Mouse (Mus musculus) MEL (cell line): ENCODE data around the gene Gsap.

Experiments used
- CTCF ChIP-seq, 3 experiments: IDR thresholded peaks in 2 of 3; conservative IDR thresholded peaks in 1 of 3; 2 replicates each; pipeline ENCODE4 v1.5.1; 2011 to 2012; ENCODE audit warnings: low read length in 3 of 3, low read depth in 2 of 3, mild to moderate bottlenecking in 2 of 3, improper control_type of control experiment in 1 of 3, inconsistent platforms in 1 of 3, mixed read lengths in 1 of 3, moderate library complexity in 1 of 3; ENCODE audit not compliant: control insufficient read depth in 1 of 3, insufficient read depth in 1 of 3, poor library complexity in 1 of 3, severe bottlenecking in 1 of 3
- HCFC1 ChIP-seq: IDR thresholded peaks from 2 replicates; pipeline ENCODE4 v1.6.1; 2012; ENCODE audit warnings: low read depth, mild to moderate bottlenecking, inconsistent platforms, low read length, improper control_type of control experiment, moderate library complexity
- MAX ChIP-seq: IDR thresholded peaks from 2 replicates; pipeline ENCODE4 v1.6.1; 2011; ENCODE audit warnings: low read length, improper control_type of control experiment
- MXI1 ChIP-seq: IDR thresholded peaks from 2 replicates; pipeline ENCODE4 v1.6.1; 2011; ENCODE audit warnings: mild to moderate bottlenecking, low read depth, low read length, improper control_type of control experiment
- MYC ChIP-seq: IDR thresholded peaks from 2 replicates; pipeline ENCODE4 v1.6.1; 2011; ENCODE audit warnings: low read depth, mild to moderate bottlenecking, low read length, improper control_type of control experiment, moderate library complexity
- SMC3 ChIP-seq: IDR thresholded peaks from 2 replicates; pipeline ENCODE4 v1.6.1; 2011; ENCODE audit warnings: low read depth, low read length, improper control_type of control experiment

DNA sequence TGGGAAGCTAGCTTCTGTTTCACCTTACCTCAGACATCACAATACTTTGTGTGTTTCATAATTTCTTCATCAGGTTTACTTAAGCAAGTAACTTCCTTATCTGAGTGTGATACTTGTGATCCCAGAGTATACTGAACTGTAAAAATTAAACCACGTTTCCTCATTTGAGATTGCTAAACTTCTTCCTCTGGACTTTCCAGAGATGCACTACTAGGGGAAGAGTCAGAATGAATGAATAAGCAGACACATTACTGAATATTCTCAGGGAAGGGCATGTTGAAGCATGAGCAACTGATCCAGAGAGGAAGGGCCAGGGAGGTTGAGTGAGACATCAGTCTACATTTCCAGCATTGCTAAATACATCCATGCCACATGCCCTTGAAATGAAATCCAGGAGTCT lies 3.0 kb downstream of the Gsap start:
- TF ChIP-seq HCFC1 (no peak), MXI1 (no peak), CTCF (IDR thresholded peaks at IDR 0.05 in 2 of 3, conservative IDR thresholded peaks at IDR 0.05 in 1 of 3; ENCODE audit: control insufficient read depth in 1 of 3, insufficient read depth in 1 of 3, low read depth in 2 of 3, low read length in 3 of 3, poor library complexity in 1 of 3, severe bottlenecking in 1 of 3) (no peak), MYC (no peak), MAX (no peak), SMC3 (no peak)
